Mouse (Mus musculus) v-Abl transformed pro-B cells (cell line): ENCODE measurements at regions not wholly inside any gene's neighbourhood (a gene's known extent, or its start where the extent isn't known, plus 50 kb on each side); places are given as distances from the start of the nearest gene placed in this dataset.

Source experiments
- in situ Hi-C, 2 experiments: fragments of 400-800 bp; cut with MboI; formaldehyde crosslinking; loops; one replicate each; pipeline ENCODE4 v1.15.1; 2025; ENCODE audit not compliant: unreplicated experiment in 2 of 2

GRCm38 (mm10) chr16:49278478-49278877, 221.2 kb downstream of the Myh15 start:
- in situ Hi-C loops, result loop anchor here in 1 of 2 experiments (5.0 to 25.0 kb wide), 2 partner anchors 684 to 1459 kb away; no protein-coding TSS in a partner anchor

GRCm38 (mm10) chr16:49288096-49288714, 230.9 kb downstream of the Myh15 start:
- in situ Hi-C loops, result loop anchor here (10.0 to 25.0 kb wide), 3 partner anchors 674 to 1467 kb away; no protein-coding TSS in a partner anchor

GRCm38 (mm10) chr16:49289200-49290079, 232.2 kb downstream of the Myh15 start:
- in situ Hi-C loops, result loop anchor here (10.0 to 25.0 kb wide), 3 partner anchors 673 to 1465 kb away; no protein-coding TSS in a partner anchor

DNA sequence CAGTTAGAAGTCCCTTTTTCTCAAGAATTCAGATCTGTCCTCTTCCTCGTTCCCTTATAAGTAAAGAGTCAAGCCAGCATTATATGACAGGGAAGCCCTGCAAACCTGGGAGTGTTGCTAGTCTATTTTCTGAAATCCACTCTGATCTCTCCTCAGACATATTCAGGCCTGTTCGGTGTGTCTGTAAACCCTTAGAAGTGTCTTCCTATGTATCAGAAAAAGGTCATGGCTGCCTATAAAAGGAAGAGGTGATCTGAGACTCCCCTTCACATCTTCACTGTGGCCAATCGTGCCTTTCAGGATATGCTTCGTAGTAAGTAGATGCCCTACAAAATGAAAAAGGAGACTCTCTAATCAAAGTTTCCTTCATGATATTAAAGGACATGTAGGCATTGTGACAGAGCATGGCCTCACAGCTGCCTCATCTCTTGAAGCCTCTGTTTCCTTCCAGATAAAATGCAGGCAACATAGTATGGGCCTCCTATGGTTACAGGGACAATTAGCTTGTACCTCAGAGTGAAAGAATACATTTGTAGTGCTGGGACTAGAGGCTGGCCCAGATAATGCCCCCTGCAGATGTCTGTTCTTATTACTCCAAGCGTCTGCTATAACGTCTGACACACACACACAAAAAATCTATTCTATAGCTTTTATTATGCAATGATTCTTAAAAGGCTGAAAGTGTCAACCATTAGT, 246.5 kb downstream of the Myh15 start:
- in situ Hi-C loops, result no loop called here

GRCm38 (mm10) chr16:49304354-49304753, 247.1 kb downstream of the Myh15 start:
- in situ Hi-C loops, result no loop called here

DNA sequence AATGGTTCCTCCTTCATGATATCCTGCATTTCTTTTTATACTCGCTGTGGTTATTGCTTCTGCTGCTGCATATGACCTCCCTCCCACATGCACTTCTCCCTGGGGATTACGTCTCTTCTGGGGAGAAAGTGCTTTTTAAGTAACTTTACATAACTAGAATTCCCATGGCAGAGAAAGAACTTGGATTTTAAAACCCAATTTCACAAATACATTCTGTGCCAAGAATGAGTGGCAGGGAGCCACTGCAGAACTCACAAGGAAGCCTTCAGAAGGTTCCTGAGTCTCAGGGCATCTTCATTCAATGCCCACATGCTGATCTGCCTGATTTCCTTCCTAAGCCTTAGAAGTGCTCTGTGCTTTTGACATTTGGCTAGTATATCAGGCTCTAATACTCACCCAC, 259.8 kb downstream of the Myh15 start:
- in situ Hi-C loops, result no loop called here

DNA sequence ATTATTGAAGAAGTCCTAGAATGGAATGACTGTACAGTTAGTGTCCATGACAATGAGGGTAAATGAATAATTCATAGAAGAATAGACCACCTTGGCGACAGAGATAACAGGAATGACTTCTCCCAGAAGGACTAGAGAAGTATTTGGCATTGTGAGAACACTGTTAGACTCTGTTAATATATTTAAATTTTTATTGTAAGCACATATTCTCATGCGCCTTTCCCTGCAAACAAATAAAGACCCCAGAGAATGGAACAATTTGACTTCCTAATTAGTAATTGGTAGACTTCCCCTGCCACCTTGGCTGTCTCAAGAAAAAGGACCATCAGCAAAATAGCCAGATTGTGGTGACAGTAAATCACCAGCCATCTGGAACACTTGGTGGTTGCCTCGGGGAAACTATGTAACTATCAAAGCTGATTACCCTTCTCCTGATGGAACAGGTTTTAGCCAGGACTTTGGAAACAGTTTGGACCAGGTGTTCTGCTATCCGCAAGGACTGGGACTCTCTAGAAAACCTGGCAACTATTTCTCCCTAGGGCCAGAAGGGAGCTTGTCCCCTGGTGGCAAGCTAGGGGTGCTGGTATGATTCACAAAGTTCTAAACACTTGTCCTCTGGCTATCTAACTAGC, 261.9 kb downstream of the Myh15 start:
- in situ Hi-C loops, result no loop called here

- in situ Hi-C loops, result no loop called here
Measured at GRCm38 (mm10) chr16:49319774-49320173, 262.5 kb downstream of the Myh15 start.

DNA sequence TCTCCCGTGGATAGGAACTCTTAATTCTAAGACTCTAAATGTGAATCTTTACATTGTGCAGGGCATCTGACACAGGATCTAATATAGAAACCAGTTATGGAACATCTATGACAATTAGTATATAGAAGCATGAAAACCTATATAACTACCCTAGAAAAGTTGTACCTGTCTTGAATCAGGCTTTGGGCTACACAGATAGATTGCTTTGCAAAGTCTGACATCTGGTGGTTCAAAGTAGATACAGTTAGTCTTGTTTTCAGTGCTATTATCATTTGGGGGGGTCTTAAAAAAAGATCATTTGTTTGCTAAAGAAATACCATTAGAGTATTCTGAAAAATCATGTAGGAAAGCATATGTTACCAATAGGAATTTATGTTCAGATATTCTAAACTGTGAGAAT, 264.7 kb downstream of the Myh15 start:
- in situ Hi-C loops, result no loop called here

GRCm38 (mm10) chr16:49330725-49331386, 273.6 kb downstream of the Myh15 start:
- in situ Hi-C loops, result no loop called here

DNA sequence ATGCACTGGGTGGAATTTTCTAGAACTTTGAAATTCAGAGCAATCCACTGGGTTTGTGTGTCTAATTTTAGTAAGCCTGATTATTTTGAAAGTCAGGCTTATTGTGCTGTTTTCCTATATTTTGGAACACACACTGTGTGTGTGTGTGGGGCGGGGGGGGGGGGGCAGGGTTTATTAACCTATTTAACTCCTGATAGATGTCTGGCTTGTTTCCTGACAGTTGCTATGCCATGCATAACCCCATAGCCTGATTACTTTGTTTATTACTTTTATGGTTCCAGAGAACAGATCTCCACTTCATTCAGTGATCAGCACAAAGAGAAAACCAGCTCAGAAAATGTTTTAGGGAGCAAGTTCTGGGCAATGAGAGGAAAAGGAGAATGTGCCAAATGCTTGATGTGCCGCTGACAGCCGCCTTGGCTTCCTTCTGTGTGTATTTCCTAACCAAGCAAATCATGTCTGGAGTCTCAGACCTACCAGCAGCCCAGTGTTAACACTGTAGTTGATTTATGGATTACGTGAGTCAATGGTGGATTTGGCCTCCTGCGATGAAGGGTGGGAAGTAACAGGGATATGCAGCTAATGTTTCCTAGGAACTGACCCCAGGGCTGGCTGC, 274.9 kb downstream of the Myh15 start:
- in situ Hi-C loops, result no loop called here

GRCm38 (mm10) chr16:49335916-49336315, 278.6 kb downstream of the Myh15 start:
- in situ Hi-C loops, result no loop called here

DNA sequence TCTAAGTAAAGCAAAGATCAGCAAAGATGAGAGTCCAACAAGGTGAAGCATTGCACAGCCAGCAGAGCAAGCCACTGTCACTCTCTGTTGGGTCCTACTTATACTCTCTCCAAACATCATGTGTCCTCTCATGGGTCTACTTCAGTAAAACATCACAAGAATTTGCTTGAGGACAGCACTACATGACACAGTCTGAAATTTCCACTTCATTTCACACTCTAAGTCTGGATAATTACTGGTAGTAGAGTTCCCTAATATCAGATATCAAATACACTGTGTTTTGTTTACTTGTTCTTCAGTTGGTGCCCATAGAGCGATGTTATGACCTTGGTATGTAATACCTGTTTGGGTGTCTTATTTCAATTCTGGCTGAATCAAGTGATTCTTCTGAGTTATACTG, 280.7 kb downstream of the Myh15 start:
- in situ Hi-C loops, result no loop called here

- in situ Hi-C loops, result no loop called here
Measured at GRCm38 (mm10) chr16:49358404-49358803, 301.1 kb downstream of the Myh15 start.

DNA sequence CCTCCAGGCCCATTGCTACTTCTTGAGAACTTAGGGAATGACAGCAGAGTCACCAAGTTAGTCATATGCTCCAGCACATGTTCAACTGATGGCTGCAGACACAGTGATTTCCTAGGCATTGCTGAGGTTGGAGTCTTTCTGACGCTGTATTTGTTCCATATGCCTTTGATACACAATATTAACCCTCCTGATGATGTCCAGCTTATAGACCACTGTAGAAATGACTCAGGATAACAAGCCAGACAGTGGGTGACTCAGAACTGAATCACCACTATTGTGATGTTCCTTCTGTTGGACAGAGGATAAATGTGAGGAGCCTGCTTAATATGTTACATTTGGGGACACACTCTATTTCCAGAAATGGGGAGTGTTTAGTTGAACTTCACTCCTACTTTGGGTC, 304.4 kb downstream of the Myh15 start:
- in situ Hi-C loops, result no loop called here

- in situ Hi-C loops, result no loop called here
Measured at GRCm38 (mm10) chr16:49369450-49369849, 312.2 kb downstream of the Myh15 start.

GRCm38 (mm10) chr16:49375108-49375507, 317.8 kb downstream of the Myh15 start:
- in situ Hi-C loops, result no loop called here

DNA sequence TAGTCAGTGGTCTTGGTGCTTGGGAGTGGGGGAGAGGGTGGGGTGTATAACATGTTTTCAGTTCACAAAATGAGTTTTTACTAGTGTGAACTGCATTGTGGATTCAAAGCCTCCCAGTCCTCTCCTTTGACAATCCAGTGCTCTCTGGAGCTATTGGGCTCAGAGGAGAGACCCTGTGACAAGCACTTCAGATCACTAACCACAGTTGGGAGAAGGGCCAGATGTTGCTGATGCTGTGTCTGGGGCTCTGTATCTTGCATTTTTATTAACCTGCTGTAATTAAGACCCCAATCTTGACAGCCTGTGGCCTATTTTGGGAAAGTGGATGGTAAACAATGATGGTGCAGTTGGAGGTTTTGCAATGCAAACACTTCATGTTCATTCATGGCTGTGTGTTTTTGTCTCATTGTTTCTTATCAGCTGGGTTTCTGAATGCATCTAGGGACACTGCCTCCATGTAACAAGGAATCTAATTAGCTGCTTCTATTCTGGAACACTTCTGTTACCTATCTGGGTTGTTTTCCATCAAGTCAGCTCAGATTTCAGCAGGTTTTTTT, 320.0 kb upstream of the Ift57 start:
- in situ Hi-C loops, result no loop called here

DNA sequence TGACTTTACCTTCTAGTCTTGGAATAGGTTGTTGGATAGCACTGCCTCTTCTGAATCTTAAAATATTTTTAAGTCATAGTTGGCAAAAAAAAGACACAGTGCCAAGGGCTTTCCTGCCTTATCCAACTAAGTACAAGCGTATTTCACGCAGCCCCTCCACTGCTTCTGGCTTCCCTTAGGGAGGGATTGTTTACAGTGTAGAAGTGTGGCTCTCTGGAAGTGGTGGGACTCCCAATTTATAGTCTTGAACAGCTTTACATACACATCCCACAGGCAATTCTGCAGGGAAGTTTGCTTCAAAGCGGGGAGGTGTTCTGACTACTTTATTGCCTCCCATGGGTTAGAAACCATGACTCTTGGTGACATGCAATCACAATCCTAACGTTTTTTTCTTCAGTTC, 310.9 kb upstream of the Ift57 start:
- in situ Hi-C loops, result no loop called here
